Mouse (Mus musculus) megakaryocyte-erythroid progenitor cell, adult 5 weeks (primary cell): ENCODE measurements around the gene Pex3. TPM values are rescaled to one million over a fixed set of nuclear protein-coding genes. Genes with fewer than 3 reads are reported as not detected.

Experiments used
- polyA plus RNA-seq: library from polyadenylated mRNA; stranded (reverse); fragments of >175 nt; gene quantifications from 2 replicates; pipeline ENCODE4 v1.2.3, GENCODE M21; 2012

Pex3 gene
- 11.2 and 11.8 TPM in 2 replicates for polyA plus RNA-seq

DNA sequence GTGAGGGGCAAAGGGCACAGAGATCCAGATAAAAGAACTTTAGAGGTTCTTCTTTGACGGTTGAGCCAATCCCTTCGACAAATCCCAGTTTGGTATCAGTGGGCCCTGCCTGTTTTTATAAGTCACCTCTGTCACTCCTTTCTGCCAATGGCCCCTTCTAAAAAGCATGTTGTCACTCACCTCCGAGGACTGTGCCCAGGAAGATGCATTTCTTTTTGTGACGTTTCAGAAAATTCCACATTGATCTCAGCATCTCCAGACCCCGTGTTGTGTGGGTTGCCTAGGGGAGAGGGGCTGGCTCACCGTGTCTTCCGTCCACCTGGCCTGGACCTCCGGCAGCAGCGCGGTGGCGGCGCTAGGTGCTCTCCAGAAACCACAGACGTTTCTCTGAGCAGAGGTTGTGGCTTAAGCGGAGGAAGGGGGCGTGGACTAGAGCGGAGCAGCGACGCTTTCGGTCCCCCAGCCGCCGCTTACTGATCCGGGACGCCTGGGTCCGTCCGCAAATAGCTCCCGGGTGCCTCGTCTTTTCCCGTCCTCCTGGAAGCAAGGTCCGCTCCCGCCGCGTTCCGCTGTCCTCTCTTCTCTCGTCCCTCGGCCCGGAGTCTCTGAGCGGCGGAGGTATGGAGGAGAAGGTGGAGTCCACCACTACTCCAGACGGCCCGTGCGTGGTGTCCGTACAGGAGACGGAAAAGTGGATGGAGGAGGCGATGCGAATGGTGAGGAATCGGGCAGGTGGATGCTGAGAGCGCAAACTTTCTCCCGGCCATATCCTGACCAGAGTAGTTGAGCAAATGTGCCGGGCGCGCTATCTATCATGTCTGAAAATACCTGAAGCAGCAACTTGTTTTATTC lies at the start of gene Pex3, which contains the start of gene Adat2:
TSS of gene Pex3 (minus strand) at position 497 of the 852 bp plus-strand sequence.
TSS of gene Adat2 (plus strand) at position 249 of the 852 bp plus-strand sequence.

DNA sequence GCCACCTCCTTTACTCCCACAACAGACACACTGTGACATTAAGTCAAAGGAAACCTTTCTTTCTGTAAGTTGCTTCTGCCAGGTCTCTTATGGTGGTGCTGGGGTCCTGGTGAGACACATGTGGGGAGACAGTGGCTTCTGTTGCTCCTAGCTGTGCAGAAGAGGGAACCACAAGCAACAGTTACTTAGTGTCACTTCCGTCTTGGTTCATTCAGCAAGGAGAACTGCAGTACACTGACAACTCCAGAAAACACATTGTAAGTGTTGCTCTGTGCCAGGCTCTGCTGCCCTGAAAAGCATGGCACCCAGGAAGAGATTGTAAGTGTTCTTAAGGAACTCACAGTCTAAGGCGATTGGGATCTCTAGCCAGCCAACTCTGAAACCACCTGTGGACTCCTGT lies 53.6 kb downstream of the Pex3 start, which contains the start of gene Fuca2:
TSS of gene Fuca2 (plus strand) at position 210 of the 400 bp plus-strand sequence.

Other genes starting within 250 kb of the Pex3 start
- 8.2 and 11.9 TPM in 2 replicates for gene Phactr2, start 78.7 kb downstream of the Pex3 start, polyA plus RNA-seq
- gene Fuca2, start 53.6 kb downstream of the Pex3 start, polyA plus RNA-seq = 22.3 and 33.5 TPM in 2 replicates
- 2.9 and 3.6 TPM in 2 replicates for gene Adat2, start 248 bp downstream of the Pex3 start, polyA plus RNA-seq